Mouse (Mus musculus): Measurements from ENCODE around the gene Lep.

DNA sequence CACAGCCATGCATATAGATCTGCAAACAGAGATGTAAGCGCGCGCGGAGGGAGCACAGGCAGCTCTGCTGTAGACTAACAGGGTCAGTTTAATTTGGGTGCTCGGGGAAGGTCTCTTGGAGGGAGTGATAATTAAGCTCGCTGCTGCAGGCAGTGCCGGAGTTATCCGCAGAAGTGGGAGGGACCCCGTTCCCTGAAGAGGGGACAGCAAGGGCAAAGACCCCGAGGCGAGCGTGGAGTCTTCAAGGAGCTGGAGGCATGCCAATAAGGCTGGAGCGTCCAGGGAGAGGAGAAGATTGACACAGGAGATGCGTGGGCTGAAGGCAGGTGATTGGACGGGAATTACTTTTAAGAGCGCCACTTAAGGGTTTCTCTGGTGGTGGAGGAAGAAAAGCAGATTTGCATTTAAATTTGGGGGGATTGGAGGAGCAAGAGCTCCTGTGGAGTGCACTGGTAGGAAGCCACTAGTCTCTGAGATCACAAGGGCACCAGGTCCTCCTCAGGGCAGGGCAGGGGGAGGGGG, 43.1 kb upstream of the Lep start:
- TF ChIP-seq CTCF (IDR thresholded peaks at IDR 0.05; ENCODE audit: low read depth) (no peak), EP300 (IDR thresholded peaks at IDR 0.05; ENCODE audit: low read depth) (no peak)

Data from heart, postnatal 0 days (tissue).